Mouse (Mus musculus): ENCODE data around the gene Gli2. TPM values are rescaled to one million over a fixed set of nuclear protein-coding genes. Genes with fewer than 3 reads are reported as not detected.

Gli2 gene
- polyA plus RNA-seq (2016; fragmentation: Nextera tagmentation; extraction: Ambion mirVana): 10.8 and 11.4 TPM in 2 replicates

DNA sequence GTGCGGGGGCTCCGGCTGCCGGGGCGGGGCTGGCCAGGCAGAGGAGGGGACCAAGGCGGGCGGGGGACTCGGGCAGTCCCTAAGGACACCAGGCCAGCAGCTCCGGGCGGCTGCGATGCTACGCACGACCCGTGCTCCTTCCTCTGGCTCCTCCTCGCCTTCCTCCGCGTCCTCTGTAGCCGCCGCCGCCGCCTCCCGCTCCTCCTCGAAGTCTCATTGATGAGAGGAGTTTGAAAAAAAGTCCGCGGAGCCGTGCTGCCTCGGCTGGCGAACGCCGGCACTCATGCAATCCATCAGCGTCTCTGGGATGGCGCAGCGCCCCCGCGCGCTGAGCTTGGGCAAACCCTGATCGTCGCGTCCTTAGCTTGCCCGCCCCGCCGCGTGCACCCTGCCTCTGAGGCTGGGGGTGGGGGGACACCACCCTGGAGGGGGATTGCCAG is at the start of gene Gli2:
Gene Gli2 (minus strand): TSS at position 218 of the 440 bp plus-strand sequence.
- Histone ChIP-seq H3K4me3 (replicated peaks) (peak within 1 kb of the TSS; percentile 57), H3K27me3 (peaks cover 37% of the 10 kb centered on the region), H3K4me1 (peaks cover 63% of the 10 kb centered on the region), H3K27ac (peak within 1 kb of the TSS; percentile 98), H3K36me3 (replicated peaks) (no peaks in the 10 kb centered on the region), H3K9ac (peak within 1 kb of the TSS; percentile 85), H3K9me3 (no peaks in the 10 kb centered on the region), H3K4me2 (peak within 1 kb of the TSS; percentile 83)
- peak; percentile 87 for ATAC-seq (ENCODE audit: low FRiP score)
- under 1% methylated on average over 38 of the region's 42 CpGs for WGBS

DNA sequence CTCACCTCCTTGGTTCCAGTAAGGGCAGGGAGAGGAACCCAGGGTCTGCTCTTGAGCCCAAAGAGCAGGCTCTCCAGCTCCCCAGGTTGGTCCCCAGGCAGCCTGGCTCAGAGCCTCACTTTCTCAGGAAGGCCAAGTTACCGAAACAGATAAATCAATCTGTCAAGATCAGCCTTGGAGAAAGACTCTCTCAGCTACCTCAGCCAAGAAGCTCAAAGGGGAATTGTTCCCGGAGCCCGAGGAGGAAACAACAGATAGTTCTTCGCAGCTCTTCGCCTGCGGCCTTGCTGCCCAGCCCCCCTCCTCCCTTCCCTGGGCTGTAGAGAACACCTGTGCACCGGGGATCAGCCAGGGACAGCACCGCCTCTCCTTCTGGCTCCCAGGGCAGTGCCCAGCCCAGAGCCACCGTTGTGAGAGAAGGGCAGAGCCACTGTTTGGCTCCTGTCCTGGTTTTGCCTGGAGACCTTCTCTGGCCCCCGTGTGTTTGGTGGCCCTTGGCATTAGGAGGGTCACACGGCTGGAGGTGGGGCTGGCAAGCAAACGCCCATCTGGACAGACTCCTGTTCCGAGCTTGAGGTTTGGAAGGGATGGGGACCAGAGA is 44.6 kb upstream of the Gli2 start:
- Histone ChIP-seq H3K4me3 (replicated peaks) (no peak overlapping the region), H3K4me1 (no peaks in the 10 kb centered on the region), H3K9ac (no peak overlapping the region), H3K27me3 (peaks cover under 1% of the 10 kb centered on the region; the same call in 1 of the 2 replicates), H3K9me3 (no peaks in the 10 kb centered on the region), H3K4me2 (no peak overlapping the region), H3K27ac (no peak overlapping the region), H3K36me3 (replicated peaks) (no peaks in the 10 kb centered on the region)
- ATAC-seq (ENCODE audit: low FRiP score): no peak
- WGBS: 64% methylated on average over 13 of the region's 13 CpGs

DNA sequence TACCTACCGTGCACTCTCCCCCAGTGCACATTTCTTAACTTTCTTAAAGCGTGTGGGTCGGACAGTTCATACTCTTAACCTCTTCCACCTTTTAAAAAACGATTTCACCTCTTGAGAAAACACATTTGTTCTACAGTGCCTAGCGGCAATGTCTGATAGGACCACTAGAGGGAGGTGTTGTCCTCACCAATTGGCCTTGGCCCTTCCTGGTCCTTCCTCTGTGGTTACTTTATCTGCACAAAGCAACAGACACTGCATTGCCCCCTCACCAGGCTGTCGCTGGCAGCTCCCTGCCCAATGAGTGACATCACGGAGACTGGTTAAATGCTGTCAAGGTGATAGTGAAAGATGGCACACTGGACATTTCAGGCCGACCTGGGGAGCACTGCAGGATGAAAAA is 40.3 kb upstream of the Gli2 start:
- peak; percentile 66 for ATAC-seq (ENCODE audit: low FRiP score)
- 23% methylated on average over 8 of the region's 8 CpGs for WGBS
- Histone ChIP-seq H3K9me3 (no peaks in the 10 kb centered on the region), H3K4me1 (no peaks in the 10 kb centered on the region), H3K27ac (no peak overlapping the region), H3K4me3 (replicated peaks) (no peak overlapping the region), H3K9ac (no peak overlapping the region), H3K36me3 (replicated peaks) (no peaks in the 10 kb centered on the region), H3K27me3 (peaks cover 3% of the 10 kb centered on the region; the same call in 1 of the 2 replicates), H3K4me2 (no peak overlapping the region)

DNA sequence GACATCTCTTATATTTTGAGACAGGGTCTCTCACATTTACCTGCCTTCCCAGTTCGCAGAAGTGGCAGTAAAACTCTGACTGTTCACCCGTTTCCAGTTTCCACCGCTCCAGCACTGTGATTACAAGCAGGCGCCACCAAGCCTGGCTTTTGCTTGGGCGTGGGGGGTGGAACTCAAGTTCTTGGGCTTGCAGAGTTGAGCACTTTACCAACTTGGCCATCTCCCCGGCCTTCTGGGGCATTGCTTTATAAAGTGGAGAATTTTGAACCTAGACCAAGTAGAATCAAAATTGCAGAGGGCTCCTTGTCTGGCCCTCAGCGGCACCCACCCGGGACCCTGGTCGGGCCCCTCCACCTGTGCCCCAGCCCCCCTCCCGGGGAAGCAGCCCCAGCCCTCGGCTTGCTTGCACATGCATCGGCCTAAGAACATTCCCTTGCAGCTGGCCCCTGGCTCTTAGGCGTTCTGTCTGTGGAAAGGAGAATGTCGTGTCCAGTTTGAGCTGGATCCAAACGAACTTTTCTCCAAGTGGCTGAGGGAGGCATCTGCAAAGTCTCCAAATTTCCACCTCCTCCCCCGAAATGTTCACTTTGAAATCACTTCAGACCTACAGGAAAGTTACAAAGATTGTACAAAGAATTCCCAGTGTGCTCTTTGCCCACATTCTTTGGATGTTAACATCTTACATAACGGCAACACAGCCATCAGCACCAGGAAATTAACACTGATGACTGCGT is 36.6 kb upstream of the Gli2 start:
- Histone ChIP-seq H3K4me2 (no peak overlapping the region), H3K4me1 (no peaks in the 10 kb centered on the region), H3K36me3 (replicated peaks) (no peaks in the 10 kb centered on the region), H3K4me3 (replicated peaks) (no peak overlapping the region), H3K9ac (no peak overlapping the region), H3K9me3 (no peaks in the 10 kb centered on the region), H3K27me3 (0 out of 2 replicates have a peak, but pooled peaks cover 10% of the 10 kb centered on the region), H3K27ac (no peak overlapping the region)
- 84% methylated on average over 18 of the region's 18 CpGs for WGBS
- no peak for ATAC-seq (ENCODE audit: low FRiP score)

DNA sequence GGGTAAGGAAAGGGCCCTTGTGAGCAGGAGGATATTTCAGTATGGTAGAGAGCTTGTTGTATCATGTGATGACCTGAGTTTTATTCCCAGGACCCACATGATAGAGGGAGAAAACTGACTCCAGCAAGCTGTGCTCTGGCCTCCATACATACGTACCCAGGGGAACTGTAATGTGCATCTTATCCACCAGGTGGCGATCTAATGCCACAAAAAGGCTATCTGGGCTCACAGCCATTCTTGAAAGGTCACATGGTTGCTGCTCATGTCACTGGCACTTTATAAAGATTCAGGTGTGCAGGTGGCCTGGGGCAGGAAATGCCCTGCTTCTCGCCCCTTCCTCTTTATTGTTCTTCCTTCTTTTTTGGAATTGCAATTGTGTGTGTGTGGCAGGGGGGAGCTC is 34.1 kb upstream of the Gli2 start:
- Histone ChIP-seq H3K9ac (no peak overlapping the region), H3K27ac (no peak overlapping the region), H3K4me3 (replicated peaks) (no peak overlapping the region), H3K27me3 (peaks cover 11% of the 10 kb centered on the region; the same call in 1 of the 2 replicates), H3K9me3 (no peaks in the 10 kb centered on the region), H3K4me2 (no peak overlapping the region), H3K36me3 (replicated peaks) (no peaks in the 10 kb centered on the region), H3K4me1 (no peaks in the 10 kb centered on the region)
- WGBS: 5% methylated on average over 3 of the region's 3 CpGs
- ATAC-seq (ENCODE audit: low FRiP score): peak; percentile 47

DNA sequence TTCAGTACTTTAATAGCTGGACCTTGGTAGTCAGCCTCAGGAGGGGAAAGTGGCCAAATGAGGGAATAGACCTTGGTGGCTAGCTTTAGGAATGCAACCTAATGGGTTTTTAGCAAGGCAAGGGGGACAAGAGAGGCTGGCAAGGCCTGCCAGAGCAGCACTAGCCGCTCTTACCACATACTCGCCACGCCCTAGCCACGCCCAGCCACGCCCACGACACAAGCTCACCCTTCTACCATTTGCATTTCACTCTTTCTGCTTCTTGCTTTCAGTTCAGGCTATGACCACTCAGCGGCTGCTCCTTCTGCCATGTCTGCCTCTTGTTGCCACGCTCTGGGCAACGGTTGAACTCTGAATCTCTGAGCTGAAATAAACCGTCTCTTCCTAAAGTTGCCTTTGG is 32.4 kb upstream of the Gli2 start:
- H3K9ac ChIP-seq: no peak overlapping the region
- no peak for ATAC-seq (ENCODE audit: low FRiP score)
- no peaks in the 10 kb centered on the region for H3K4me1 ChIP-seq
- H3K27ac ChIP-seq: no peak overlapping the region
- H3K4me3 ChIP-seq (replicated peaks): no peak overlapping the region
- no peak overlapping the region for H3K4me2 ChIP-seq
- no peaks in the 10 kb centered on the region for H3K9me3 ChIP-seq
- H3K27me3 ChIP-seq: peaks cover 11% of the 10 kb centered on the region; the same call in 1 of the 2 replicates
- no peaks in the 10 kb centered on the region for H3K36me3 ChIP-seq (replicated peaks)
- 61% methylated on average over 10 of the region's 10 CpGs for WGBS

DNA sequence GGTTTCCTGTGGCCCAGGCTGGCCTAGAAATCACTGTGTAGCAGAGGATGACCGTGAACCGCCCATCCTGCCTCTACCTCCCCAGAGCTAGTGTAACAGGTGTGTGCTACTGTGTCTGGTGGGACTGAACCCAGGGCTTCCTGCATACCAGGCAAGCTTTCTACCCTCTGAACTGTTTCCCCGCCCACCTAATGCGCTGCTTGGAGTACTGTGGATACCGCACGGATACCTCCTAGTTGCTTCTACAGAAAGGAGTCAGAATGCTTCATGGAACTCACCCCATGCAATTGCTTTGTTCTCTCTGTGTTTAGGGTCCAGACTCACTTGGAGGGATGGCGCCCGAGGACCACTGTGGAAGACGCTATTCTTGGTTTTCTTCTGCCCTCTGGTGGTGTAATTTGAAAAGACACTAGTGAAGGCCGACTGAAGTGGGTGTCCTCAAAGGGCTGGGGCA is 30.1 kb upstream of the Gli2 start:
- H3K9me3 ChIP-seq: no peaks in the 10 kb centered on the region
- WGBS: 19% methylated on average over 10 of the region's 10 CpGs
- H3K27me3 ChIP-seq: peaks cover 11% of the 10 kb centered on the region; the same call in 1 of the 2 replicates
- no peak overlapping the region for H3K9ac ChIP-seq
- H3K4me1 ChIP-seq: no peaks in the 10 kb centered on the region
- no peaks in the 10 kb centered on the region for H3K36me3 ChIP-seq (replicated peaks)
- ATAC-seq (ENCODE audit: low FRiP score): peak; percentile 72
- no peak overlapping the region for H3K4me3 ChIP-seq (replicated peaks)
- H3K27ac ChIP-seq: no peak overlapping the region
- H3K4me2 ChIP-seq: peak overlapping the region; percentile 19; the same call in 1 of the 2 replicates

DNA sequence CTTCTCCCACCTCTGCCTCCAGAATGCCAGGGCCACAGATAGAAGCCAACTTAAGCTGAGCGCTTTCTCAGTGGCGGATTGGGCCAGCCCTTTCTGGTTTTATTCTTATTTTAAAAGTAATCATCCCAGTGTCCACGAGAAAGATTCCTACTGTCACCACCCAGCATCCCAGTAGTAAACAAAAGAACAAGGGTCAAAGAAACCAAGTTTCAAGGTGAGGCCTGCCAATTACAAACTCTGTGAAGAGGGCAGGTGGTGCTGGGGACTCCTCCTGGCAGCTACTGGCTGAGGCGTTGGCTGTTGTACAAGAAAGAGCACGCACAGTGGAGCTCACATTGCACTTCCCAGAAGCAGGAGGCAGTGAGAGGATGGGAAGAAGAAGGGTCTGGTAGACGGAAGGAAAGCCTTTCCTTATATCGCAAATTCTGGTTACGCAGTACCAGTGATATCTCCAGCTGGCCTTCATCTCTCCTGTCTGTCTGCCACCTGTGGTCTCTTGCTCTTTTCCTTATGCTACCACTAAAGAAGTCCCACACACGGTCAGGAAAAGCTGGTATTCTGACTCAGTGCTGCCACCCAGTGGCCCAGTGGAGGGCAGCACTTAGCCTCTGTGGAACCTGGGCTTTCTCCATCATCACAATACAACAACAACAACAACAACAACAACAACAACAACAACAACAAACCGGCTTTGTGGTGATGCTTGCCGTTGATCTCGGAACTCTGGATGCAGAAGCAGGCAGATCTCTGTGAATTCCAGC is 29.0 kb upstream of the Gli2 start:
- H3K4me1 ChIP-seq: no peaks in the 10 kb centered on the region
- WGBS: 45% methylated on average over 12 of the region's 12 CpGs
- H3K9ac ChIP-seq: no peak overlapping the region
- no peak overlapping the region for H3K4me3 ChIP-seq (replicated peaks)
- peaks cover 19% of the 10 kb centered on the region for H3K27me3 ChIP-seq
- H3K36me3 ChIP-seq (replicated peaks): no peaks in the 10 kb centered on the region
- peak; percentile 74 for ATAC-seq (ENCODE audit: low FRiP score)
- no peak overlapping the region for H3K4me2 ChIP-seq
- no peaks in the 10 kb centered on the region for H3K9me3 ChIP-seq
- H3K27ac ChIP-seq: no peak overlapping the region

DNA sequence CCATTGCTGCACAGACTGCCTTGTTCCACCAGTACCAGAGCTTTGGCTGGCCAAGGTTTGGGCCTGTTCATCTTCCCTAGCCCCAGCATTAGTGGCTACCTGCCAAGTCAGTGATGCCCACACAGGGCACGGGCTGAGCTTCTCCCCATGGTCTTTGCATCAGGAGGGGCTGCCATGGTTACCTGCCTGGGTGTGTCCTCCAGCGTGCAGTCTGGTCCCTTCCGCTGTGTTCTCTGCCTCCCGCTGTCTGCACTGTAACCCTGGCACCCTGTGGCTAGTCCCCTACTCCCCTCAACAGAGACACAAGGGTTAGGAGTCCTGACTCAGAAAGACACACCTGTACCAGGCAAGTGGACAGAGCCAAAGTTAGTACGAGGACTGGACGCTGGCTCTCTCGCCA is 24.5 kb upstream of the Gli2 start:
- no peak for ATAC-seq (ENCODE audit: low FRiP score)
- Histone ChIP-seq H3K4me1 (no peaks in the 10 kb centered on the region), H3K9ac (no peak overlapping the region), H3K36me3 (replicated peaks) (no peaks in the 10 kb centered on the region), H3K4me2 (no peak overlapping the region), H3K27ac (no peak overlapping the region), H3K4me3 (replicated peaks) (no peak overlapping the region), H3K9me3 (no peaks in the 10 kb centered on the region), H3K27me3 (peaks cover 23% of the 10 kb centered on the region)
- 82% methylated on average over 7 of the region's 7 CpGs for whole genome bisulfite sequencing

DNA sequence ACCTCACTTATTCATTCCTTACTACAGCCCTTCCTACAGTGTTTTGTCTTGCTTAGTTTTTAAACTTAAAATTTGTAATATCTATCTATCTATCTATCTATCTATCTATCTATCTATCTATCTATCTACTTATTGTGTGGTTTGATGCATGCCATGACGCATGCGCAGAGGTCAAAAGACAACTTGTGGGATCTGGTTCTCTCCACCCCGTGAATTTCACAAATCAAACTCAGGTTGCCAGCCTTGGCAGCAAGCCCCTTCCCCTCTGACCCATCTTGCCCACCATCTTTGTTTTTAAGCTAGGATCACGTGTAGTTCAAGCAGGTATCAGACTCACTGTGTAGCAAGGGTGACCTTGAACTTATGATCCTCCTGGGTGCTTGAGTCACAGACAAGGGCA is 22.9 kb upstream of the Gli2 start:
- Histone ChIP-seq H3K27me3 (peaks cover 23% of the 10 kb centered on the region), H3K4me2 (no peak overlapping the region), H3K36me3 (replicated peaks) (no peaks in the 10 kb centered on the region), H3K9ac (no peak overlapping the region), H3K4me3 (replicated peaks) (no peak overlapping the region), H3K4me1 (no peaks in the 10 kb centered on the region), H3K27ac (no peak overlapping the region), H3K9me3 (no peaks in the 10 kb centered on the region)
- no peak for ATAC-seq (ENCODE audit: low FRiP score)
- 77% methylated on average over 4 of the region's 4 CpGs for WGBS

DNA sequence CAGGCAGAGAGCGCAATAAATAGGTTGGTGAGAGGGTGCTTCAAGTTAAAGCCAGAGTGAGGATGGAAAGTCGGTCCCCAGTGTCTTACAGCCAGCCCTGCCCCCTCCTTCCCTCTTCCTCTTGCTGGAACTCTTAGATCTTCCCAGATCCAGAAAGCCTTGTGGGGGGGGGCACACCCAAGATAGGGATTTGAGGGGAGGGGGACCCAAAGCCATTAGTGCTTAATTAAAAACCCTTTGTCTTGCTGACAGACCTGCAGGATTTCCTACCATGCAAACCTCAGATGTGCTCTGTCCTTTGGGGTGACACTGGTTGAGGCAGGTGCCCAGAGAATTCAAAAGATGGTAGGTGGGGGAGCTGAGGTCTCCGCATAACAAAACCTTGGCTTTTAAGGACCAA is 22.5 kb upstream of the Gli2 start:
- Histone ChIP-seq H3K9ac (no peak overlapping the region), H3K4me2 (no peak overlapping the region), H3K4me3 (replicated peaks) (no peak overlapping the region), H3K9me3 (no peaks in the 10 kb centered on the region), H3K27me3 (peaks cover 23% of the 10 kb centered on the region), H3K27ac (no peak overlapping the region), H3K36me3 (replicated peaks) (no peaks in the 10 kb centered on the region), H3K4me1 (no peaks in the 10 kb centered on the region)
- no peak for ATAC-seq (ENCODE audit: low FRiP score)
- 58% methylated on average over 3 of the region's 3 CpGs for WGBS

DNA sequence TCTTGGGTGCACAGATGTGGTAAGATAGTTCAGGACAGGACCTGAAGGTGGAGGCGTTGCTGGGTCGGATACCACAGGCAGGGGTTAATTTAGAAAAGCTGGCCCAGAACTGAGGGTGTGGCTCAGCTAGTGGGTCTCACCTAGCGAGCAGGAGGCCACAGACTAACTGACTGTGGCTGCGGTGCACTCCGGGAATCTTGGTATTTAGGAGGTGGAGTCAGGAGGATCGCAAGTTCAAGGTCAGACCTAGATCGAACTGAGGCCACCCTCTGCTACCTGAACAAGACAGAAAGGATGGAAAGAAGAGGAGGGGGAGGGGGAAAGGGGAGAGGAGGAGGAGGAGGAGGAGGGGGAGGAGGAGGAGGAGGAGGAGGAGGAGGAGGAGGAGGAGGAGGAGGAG is 22.1 kb upstream of the Gli2 start:
- Histone ChIP-seq H3K27ac (no peak overlapping the region), H3K4me3 (replicated peaks) (no peak overlapping the region), H3K4me1 (no peaks in the 10 kb centered on the region), H3K9me3 (no peaks in the 10 kb centered on the region), H3K9ac (no peak overlapping the region), H3K36me3 (replicated peaks) (no peaks in the 10 kb centered on the region), H3K27me3 (peaks cover 23% of the 10 kb centered on the region), H3K4me2 (no peak overlapping the region)
- no peak for ATAC-seq (ENCODE audit: low FRiP score)
- WGBS: 49% methylated on average over 7 of the region's 7 CpGs

Data from forebrain, embryonic 12.5 days (tissue).